Comparison of ENCODE assay signal across 21 mouse cellular contexts in genomic region chr2:159598080-159598479, GRCm38 (mm10).
DNase-seq lines count a peak whose midpoint lies in the region; ATAC-seq and TF ChIP-seq lines count a peak whose summit lies in the region.
"Had no signal": no experiment of that assay in that cellular context is flagged by ENCODE, and none has a peak within 500 bp of the region (broad histone marks: within the 10 kb centered on the region; RNA-seq: fewer than 3 reads in every experiment).

No protein-coding gene starts in this region.

- no peaks in the 10 kb centered on the region for H3K36me3 ChIP-seq in heart, embryonic 13.5 days
- H3K36me3 ChIP-seq in heart, adult 2 months (ENCODE audit: control insufficient read depth, insufficient read depth, low read length), result no peaks in the 10 kb centered on the region; the same call in 1 of the 2 replicates
- no peaks in the 10 kb centered on the region for H3K36me3 ChIP-seq in heart, postnatal 0 days (replicated peaks; ENCODE audit: control insufficient read depth, insufficient read depth, low read length)
- H3K36me3 ChIP-seq: embryonic facial prominence, embryonic 15.5 days; forebrain, embryonic 10.5 days; hindbrain, embryonic 13.5 days had no signal

- H3K4me1 ChIP-seq in heart, embryonic 13.5 days, result peaks cover 13% of the 10 kb centered on the region
- H3K4me1 ChIP-seq in heart, adult 2 months (ENCODE audit: control insufficient read depth, insufficient read depth, low read length), result no peaks in the 10 kb centered on the region
- no peaks in the 10 kb centered on the region for H3K4me1 ChIP-seq in heart, postnatal 0 days (ENCODE audit: control insufficient read depth, insufficient read depth)
- H3K4me1 ChIP-seq: embryonic facial prominence, embryonic 15.5 days; forebrain, embryonic 10.5 days; hindbrain, embryonic 13.5 days had no signal

- TF ChIP-seq CTCF in heart, adult 2 months (IDR thresholded peaks at IDR 0.05), result no peak
- no peak for TF ChIP-seq CTCF in heart, postnatal 0 days (IDR thresholded peaks at IDR 0.05; ENCODE audit: low read depth)

- no peak for TF ChIP-seq EP300 in heart, adult 2 months (IDR thresholded peaks at IDR 0.05; ENCODE audit: insufficient read depth, low read depth, low read length)
- TF ChIP-seq EP300 in heart, postnatal 0 days (IDR thresholded peaks at IDR 0.05; ENCODE audit: low read depth), result no peak

- intact Hi-C loops in heart, adult 2 months (cut with DNase I), result no loop called here
- intact Hi-C loops in heart, postnatal 36 days (cut with DNase I), result no loop called here

- no peak; the same call in 1 of the 2 replicates for ATAC-seq in heart, embryonic 13.5 days (ENCODE audit: extremely low read depth, insufficient number of reproducible peaks, low FRiP score, low TSS enrichment)
- ATAC-seq in heart, postnatal 0 days (ENCODE audit: insufficient read depth, low read depth), result peak; percentile 81
- ATAC-seq: forebrain, embryonic 14.5 days; hindbrain, postnatal 0 days had no signal

- TF ChIP-seq POLR2A in heart, adult 2 months (IDR thresholded peaks at IDR 0.05; ENCODE audit: insufficient read depth, low read depth, low read length), result no peak

- H3K79me2 ChIP-seq in heart, adult 2 months (replicated peaks; ENCODE audit: control insufficient read depth, insufficient read depth, low read length), result no peaks in the 10 kb centered on the region

- 15% methylated on average over 3 of the region's 3 CpGs for WGBS in heart, embryonic 13.5 days
- 21% methylated on average over 3 of the region's 3 CpGs for WGBS in heart, adult 2 months
- 6% methylated on average over 3 of the region's 3 CpGs for WGBS in heart, postnatal 0 days

- no peak overlapping the region for H3K9ac ChIP-seq in heart, embryonic 13.5 days
- no peak overlapping the region for H3K9ac ChIP-seq in heart, adult 2 months (ENCODE audit: low read depth, low read length)
- H3K9ac ChIP-seq in heart, postnatal 0 days (replicated peaks; ENCODE audit: low read depth, low read length), result no peak overlapping the region
- H3K9ac ChIP-seq: embryonic facial prominence, embryonic 15.5 days; hindbrain, embryonic 13.5 days had no signal

- no peak overlapping the region for H3K4me3 ChIP-seq in heart, embryonic 13.5 days
- no peak overlapping the region for H3K4me3 ChIP-seq in heart, adult 2 months
- no peak overlapping the region for H3K4me3 ChIP-seq in heart, postnatal 0 days (ENCODE audit: low read depth, low read length)
- H3K4me3 ChIP-seq: embryonic facial prominence, embryonic 15.5 days; erythroblast, embryonic 14.5 days; forebrain, embryonic 10.5 days; gastrocnemius, adult 2 months; hindbrain, embryonic 13.5 days had no signal

- H3K9me3 ChIP-seq in heart, embryonic 13.5 days, result no peaks in the 10 kb centered on the region
- 0 out of 2 replicates have a peak, but pooled peaks cover 3% of the 10 kb centered on the region for H3K9me3 ChIP-seq in heart, postnatal 0 days (replicated peaks; ENCODE audit: control insufficient read depth, low read length)
- H3K9me3 ChIP-seq: embryonic facial prominence, embryonic 15.5 days; forebrain, embryonic 10.5 days; hindbrain, embryonic 13.5 days had no signal

- H3K4me2 ChIP-seq in heart, embryonic 13.5 days, result peak overlapping the region; percentile 11; the same call in 1 of the 2 replicates
- H3K4me2 ChIP-seq in heart, postnatal 0 days (ENCODE audit: low read depth, low read length), result peak overlapping the region; percentile 21; the same call in 1 of the 2 replicates
- H3K4me2 ChIP-seq: embryonic facial prominence, embryonic 15.5 days; hindbrain, embryonic 13.5 days had no signal

- DNase-seq in heart, adult 2 months, result no peak
- DNase-seq in heart, postnatal 0 days (ENCODE audit: low spot score), result peak; percentile 31
- DNase-seq in heart, postnatal 36 days, result no peak
- DNase-seq in Muller cell, postnatal 12 days (ENCODE audit: inconsistent ontology term), result peak; percentile 22
- peak; percentile 22 for DNase-seq in heart, postnatal 4 days
- DNase-seq: adrenal gland, adult 2 months; adrenal gland, postnatal 25 days; cerebellum, adult 2 months; cerebellum, postnatal 14 days; embryo, embryonic 11 days; gastrocnemius, adult 2 months; gastrocnemius, postnatal 25 days; kidney, adult 11 months had no signal

- no peaks in the 10 kb centered on the region for H3K27me3 ChIP-seq in heart, embryonic 13.5 days (replicated peaks)
- H3K27me3 ChIP-seq in heart, adult 2 months (ENCODE audit: control insufficient read depth, insufficient read depth, low read length), result no peaks in the 10 kb centered on the region
- 0 out of 2 replicates have a peak, but pooled peaks cover 3% of the 10 kb centered on the region for H3K27me3 ChIP-seq in heart, postnatal 0 days (ENCODE audit: control insufficient read depth, insufficient read depth, low read length)
- H3K27me3 ChIP-seq: CH12.LX; embryonic facial prominence, embryonic 15.5 days; hindbrain, embryonic 13.5 days had no signal

- 0 out of 2 replicates have a peak overlapping the region, but pooled peaks have one; percentile 28 for H3K27ac ChIP-seq in heart, embryonic 13.5 days (replicated peaks)
- H3K27ac ChIP-seq in heart, adult 2 months, result no peak overlapping the region
- H3K27ac ChIP-seq in heart, postnatal 0 days (ENCODE audit: low read depth), result no peak overlapping the region
- H3K27ac ChIP-seq: embryonic facial prominence, embryonic 15.5 days; forebrain, embryonic 10.5 days; gastrocnemius, adult 2 months; hindbrain, embryonic 13.5 days; hindbrain, postnatal 0 days had no signal

Comparison
In these comparisons a context has a peak if more than half of its experiments do, and no peak if none do; other contexts are left out.
1. DNase-seq: peak in heart, postnatal 0 days (single experiment), Muller cell, postnatal 12 days (single experiment) and heart, postnatal 4 days (single experiment); none in heart, adult 2 months (0 of 2) and heart, postnatal 36 days (0 of 2).